Mouse (Mus musculus) neural tube, embryonic 11.5 days (tissue): ENCODE measurements around the gene Gm10643. TPM values are rescaled to one million over a fixed set of nuclear protein-coding genes. Genes with fewer than 3 reads are reported as not detected.

ENCODE experiments used
- ATAC-seq: fragments of 200-750 bp; cut with Nextera tagmentation; 2 replicates; pipeline ENCODE4 v1.8.0; 2017; ENCODE audit warnings: moderate number of reproducible peaks, mild to moderate bottlenecking, moderate TSS enrichment, moderate library complexity; ENCODE audit not compliant: insufficient read depth, low FRiP score, low TSS enrichment
- DNase-seq: peaks from one replicate; pipeline ENCODE4 v3.0.0-alpha.2; 2015; ENCODE audit warnings: low spot score
- H3K27ac ChIP-seq: fragments of 300-500 bp; sonication (generic); 2 replicates; pipeline ENCODE4 v1.5.1; 2014; ENCODE audit warnings: low read depth, mild to moderate bottlenecking, low read length
- H3K27me3 ChIP-seq: fragments of 300-500 bp; sonication (generic); 2 replicates; pipeline ENCODE4 v1.6.1; 2014; ENCODE audit warnings: mild to moderate bottlenecking, low read length, mixed read lengths; ENCODE audit not compliant: control insufficient read depth, insufficient read depth
- H3K36me3 ChIP-seq: fragments of 300-500 bp; sonication (generic); 2 replicates; pipeline ENCODE4 v1.6.1; 2014; ENCODE audit warnings: mild to moderate bottlenecking, low read length, moderate library complexity, mixed read lengths; ENCODE audit not compliant: control insufficient read depth, insufficient read depth
- H3K4me1 ChIP-seq: fragments of 300-500 bp; sonication (generic); 2 replicates; pipeline ENCODE4 v1.6.1; 2014; ENCODE audit warnings: low read length, mixed read lengths; ENCODE audit not compliant: control insufficient read depth, insufficient read depth
- H3K4me2 ChIP-seq: fragments of 300-500 bp; sonication (generic); 2 replicates; pipeline ENCODE4 v1.6.1; 2014; ENCODE audit warnings: low read depth, mild to moderate bottlenecking, moderate library complexity
- H3K4me3 ChIP-seq: fragments of 300-500 bp; sonication (generic); 2 replicates; pipeline ENCODE4 v1.5.1; 2014; ENCODE audit warnings: low read depth, low read length
- H3K9ac ChIP-seq: fragments of 300-500 bp; sonication (generic); 2 replicates; pipeline ENCODE4 v1.6.1; 2014; ENCODE audit warnings: mild to moderate bottlenecking, low read length
- H3K9me3 ChIP-seq: fragments of 300-500 bp; sonication (generic); 2 replicates; pipeline ENCODE4 v1.6.1; 2016; ENCODE audit warnings: low read length; ENCODE audit not compliant: control insufficient read depth
- WGBS: fragments of 180-500 bp; shearing (Covaris S2); extraction: QIAGEN DNeasy Blood & Tissue Kit; methylation state at CpG from one replicate; pipeline ENCODE4 v1.1.7; 2014; 5-methylcytosine and 5-hydroxymethylcytosine counted together
- microRNA counts: library from miRNA; unstranded; fragments of <30 nt; microRNA quantifications from one replicate; lab custom pipeline; 2015
- microRNA-seq: library from miRNA; unstranded; fragments of <30 nt; microRNA quantifications from one replicate; pipeline ENCODE4, GENCODE M21; 2016
- polyA plus RNA-seq: library from polyadenylated mRNA; unstranded; fragments of >200 nt; fragmentation: Nextera tagmentation; extraction: Ambion mirVana; gene quantifications from 2 replicates; pipeline ENCODE4 v1.2.1, GENCODE M21; 2014

The Gm10643 gene
- polyA plus RNA-seq, 1 experiment from 2014 or later: 1.8 TPM

GRCm38 (mm10) chr8:84021569-84021968 lies 43.4 kb downstream of the Gm10643 start:
- Histone ChIP-seq H3K4me3 (no peak overlapping the region), H3K27ac (no peak overlapping the region), H3K9ac (no peak overlapping the region), H3K9me3 (no peaks in the 10 kb centered on the region), H3K4me2 (no peak overlapping the region), H3K27me3 (peaks cover 17% of the 10 kb centered on the region), H3K4me1 (peaks cover 3% of the 10 kb centered on the region; the same call in 1 of the 2 replicates), H3K36me3 (no peaks in the 10 kb centered on the region)
- ATAC-seq (no peak), DNase-seq (no peak)
- 53% methylated on average over 12 of the region's 12 CpGs for WGBS

DNA sequence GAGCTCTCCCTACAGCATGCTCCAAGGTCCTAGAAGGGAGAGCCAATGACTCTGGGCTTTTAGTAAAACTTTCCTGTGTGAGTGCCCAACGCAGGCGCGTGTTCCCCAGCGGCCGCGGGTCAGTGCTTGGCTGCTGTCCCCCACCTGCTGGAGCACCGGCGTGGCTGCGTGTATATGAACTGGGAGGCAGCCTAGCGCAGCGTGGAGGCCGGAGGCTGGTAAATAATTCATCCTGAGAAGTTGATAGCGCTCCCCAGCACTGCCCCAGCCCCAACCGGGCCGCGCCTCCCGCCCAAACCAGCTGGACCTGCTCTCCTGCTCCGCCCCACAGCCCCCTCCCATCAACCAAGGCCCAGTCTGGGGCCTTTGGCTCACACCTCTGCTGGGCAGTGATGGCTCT lies 43.8 kb downstream of the Gm10643 start, which contains the start of gene Palm3:
Gene Palm3 (plus strand): TSS at position 376 of the 400 bp plus-strand sequence.
- Histone ChIP-seq H3K4me1 (peaks cover 3% of the 10 kb centered on the region; the same call in 1 of the 2 replicates), H3K9ac (no peak within 1 kb of the TSS), H3K4me2 (no peak within 1 kb of the TSS), H3K9me3 (no peaks in the 10 kb centered on the region), H3K27me3 (peaks cover 15% of the 10 kb centered on the region), H3K27ac (no peak within 1 kb of the TSS), H3K36me3 (no peaks in the 10 kb centered on the region), H3K4me3 (no peak within 1 kb of the TSS)
- ATAC-seq: no peak
- no peak for DNase-seq
- WGBS: 8% methylated on average over 17 of the region's 18 CpGs

GRCm38 (mm10) chr8:84019738-84020137 lies 45.2 kb downstream of the Gm10643 start:
- no peak overlapping the region for H3K4me2 ChIP-seq
- ATAC-seq (no peak), DNase-seq (no peak)
- WGBS: 82% methylated on average over 9 of the region's 9 CpGs
- no peaks in the 10 kb centered on the region for H3K36me3 ChIP-seq
- no peak overlapping the region for H3K4me3 ChIP-seq
- H3K27ac ChIP-seq: no peak overlapping the region
- H3K9ac ChIP-seq: no peak overlapping the region
- H3K27me3 ChIP-seq: 0 out of 2 replicates have a peak, but pooled peaks cover 6% of the 10 kb centered on the region
- no peaks in the 10 kb centered on the region for H3K9me3 ChIP-seq
- peaks cover 3% of the 10 kb centered on the region; the same call in 1 of the 2 replicates for H3K4me1 ChIP-seq

GRCm38 (mm10) chr8:84015833-84016232 lies 49.1 kb downstream of the Gm10643 start:
- no peak overlapping the region for H3K27ac ChIP-seq
- no peak overlapping the region for H3K4me3 ChIP-seq
- DNase-seq (no peak), ATAC-seq (no peak)
- peaks cover 28% of the 10 kb centered on the region for H3K27me3 ChIP-seq
- peaks cover 17% of the 10 kb centered on the region for H3K4me1 ChIP-seq
- H3K36me3 ChIP-seq: no peaks in the 10 kb centered on the region
- H3K4me2 ChIP-seq: no peak overlapping the region
- WGBS: 93% methylated on average over 5 of the region's 5 CpGs
- H3K9ac ChIP-seq: no peak overlapping the region
- no peaks in the 10 kb centered on the region for H3K9me3 ChIP-seq

MicroRNAs encoded within 50 kb of the gene (microRNA counts, 519-probe panel; counts per million panel counts)
- microRNA mmu-miR-709 (lab: Ali Mortazavi, UCI): 3,646 counts per million, percentile 71 among the panel's probes with 10 or more counts

Small RNAs within 50 kb of the gene (microRNA-seq; reads per million reads assigned to microRNA genes)
- gene Mir709: not detected

Other genes with a start within 250 kb of the Gm10643 start
- 20.6 and 21.6 TPM in 2 replicates for gene Adgrl1, start 165.0 kb downstream of the Gm10643 start, polyA plus RNA-seq
- gene Gm10644, start 109.9 kb downstream of the Gm10643 start, polyA plus RNA-seq: 0.44 and 0.57 TPM in 2 replicates
- gene Asf1b, start 109.6 kb downstream of the Gm10643 start, polyA plus RNA-seq: 78.4 and 84.2 TPM in 2 replicates
- 154 and 171 TPM in 2 replicates for gene Prkaca, start 92.1 kb downstream of the Gm10643 start, polyA plus RNA-seq
- gene Samd1, start 67.5 kb downstream of the Gm10643 start, polyA plus RNA-seq: 14.4 and 16.5 TPM in 2 replicates
- 0.70 and 0.77 TPM in 2 replicates for gene 1700067K01Rik, start 63.6 kb downstream of the Gm10643 start, polyA plus RNA-seq
- gene 2210011C24Rik, start 53.0 kb downstream of the Gm10643 start, polyA plus RNA-seq: not detected in 2 replicates
- 4.4 TPM in 2 replicates for gene Palm3, start 43.7 kb downstream of the Gm10643 start, polyA plus RNA-seq
- 0.12 and 0.13 TPM in 2 replicates for gene Il27ra, start 22.5 kb downstream of the Gm10643 start, polyA plus RNA-seq
- not detected in 2 replicates for gene Rln3, start 20.1 kb downstream of the Gm10643 start, polyA plus RNA-seq
- gene Rfx1, start 1.7 kb upstream of the Gm10643 start, polyA plus RNA-seq: 9.6 TPM in 2 replicates
- 17.0 and 17.1 TPM in 2 replicates for gene Dcaf15, start 39.6 kb upstream of the Gm10643 start, polyA plus RNA-seq
- gene Podnl1, start 60.9 kb upstream of the Gm10643 start, polyA plus RNA-seq: 0.27 TPM in 1 of 2 replicates, not detected in the other
- gene Cc2d1a, start 82.8 kb upstream of the Gm10643 start, polyA plus RNA-seq: 11.2 and 12.4 TPM in 2 replicates
- 1.0 and 1.3 TPM in 2 replicates for gene 4930432K21Rik, start 82.9 kb upstream of the Gm10643 start, polyA plus RNA-seq
- gene Nanos3, start 120.1 kb upstream of the Gm10643 start, polyA plus RNA-seq: 6.2 TPM in 2 replicates
- gene Zswim4, start 171.9 kb upstream of the Gm10643 start, polyA plus RNA-seq: 34.9 and 35.5 TPM in 2 replicates
- gene D8Ertd738e, start 184.6 kb upstream of the Gm10643 start, polyA plus RNA-seq: 301 and 323 TPM in 2 replicates
- 50.7 and 55.9 TPM in 2 replicates for gene Mri1, start 192.2 kb upstream of the Gm10643 start, polyA plus RNA-seq
- 21.4 and 26.6 TPM in 2 replicates for gene Ccdc130, start 205.2 kb upstream of the Gm10643 start, polyA plus RNA-seq